Mouse (Mus musculus) midbrain, embryonic 12.5 days (tissue): ENCODE data around the gene Csrp3. TPM values are rescaled to one million over a fixed set of nuclear protein-coding genes. Genes with fewer than 3 reads are reported as not detected.

Experiments used
- ATAC-seq: fragments of 200-750 bp; cut with Nextera tagmentation; 2 replicates; pipeline ENCODE4 v1.8.0; 2017; ENCODE audit warnings: low read depth, moderate TSS enrichment, moderate library complexity; ENCODE audit not compliant: low FRiP score
- H3K27ac ChIP-seq: fragments of 300-500 bp; sonication (generic); replicated peaks from 2 replicates; pipeline ENCODE4 v1.5.1; 2016; ENCODE audit warnings: mild to moderate bottlenecking
- H3K27me3 ChIP-seq: fragments of 300-500 bp; sonication (generic); 2 replicates; pipeline ENCODE4 v1.6.1; 2016; ENCODE audit warnings: mild to moderate bottlenecking
- H3K36me3 ChIP-seq: fragments of 300-500 bp; sonication (generic); 2 replicates; pipeline ENCODE4 v1.6.1; 2016
- H3K4me1 ChIP-seq: fragments of 300-500 bp; sonication (generic); 2 replicates; pipeline ENCODE4 v1.6.1; 2016
- H3K4me2 ChIP-seq: fragments of 300-500 bp; sonication (generic); replicated peaks from 2 replicates; pipeline ENCODE4 v1.6.1; 2016; ENCODE audit warnings: mild to moderate bottlenecking, moderate library complexity
- H3K4me3 ChIP-seq: fragments of 300-500 bp; sonication (generic); 2 replicates; pipeline ENCODE4 v1.5.1; 2016; ENCODE audit warnings: mild to moderate bottlenecking
- H3K9ac ChIP-seq: fragments of 300-500 bp; sonication (generic); replicated peaks from 2 replicates; pipeline ENCODE4 v1.6.1; 2016; ENCODE audit warnings: mild to moderate bottlenecking, moderate library complexity
- H3K9me3 ChIP-seq: fragments of 300-500 bp; sonication (generic); 2 replicates; pipeline ENCODE4 v1.6.1; 2016; ENCODE audit warnings: mild to moderate bottlenecking
- WGBS: fragments of 180-500 bp; shearing (Covaris S2); methylation state at CpG from one replicate; pipeline ENCODE4 v1.1.7; 2016; 5-methylcytosine and 5-hydroxymethylcytosine counted together
- polyA plus RNA-seq: library from polyadenylated mRNA; unstranded; fragments of >200 nt; fragmentation: Nextera tagmentation; extraction: Ambion mirVana; gene quantifications from 2 replicates; pipeline ENCODE4 v1.2.1, GENCODE M21; 2016

Csrp3 gene
- polyA plus RNA-seq, 1 experiment from 2014 or later, result 0.56 TPM

GRCm38 (mm10) chr7:48864199-48864598, 16.4 kb upstream of the Csrp3 start:
- Histone ChIP-seq H3K27me3 (no peaks in the 10 kb centered on the region), H3K9ac (no peak overlapping the region), H3K27ac (no peak overlapping the region), H3K4me1 (no peaks in the 10 kb centered on the region), H3K9me3 (no peaks in the 10 kb centered on the region), H3K4me2 (no peak overlapping the region), H3K36me3 (peaks cover 34% of the 10 kb centered on the region), H3K4me3 (no peak overlapping the region)
- no peak for ATAC-seq

GRCm38 (mm10) chr7:48861796-48862195, 14.0 kb upstream of the Csrp3 start:
- no peak overlapping the region for H3K27ac ChIP-seq
- no peaks in the 10 kb centered on the region for H3K9me3 ChIP-seq
- H3K4me3 ChIP-seq, result no peak overlapping the region
- H3K27me3 ChIP-seq, result no peaks in the 10 kb centered on the region
- no peak overlapping the region for H3K4me2 ChIP-seq
- 94% methylated on average over 4 of the region's 4 CpGs for WGBS
- peaks cover 20% of the 10 kb centered on the region for H3K36me3 ChIP-seq
- H3K9ac ChIP-seq, result no peak overlapping the region
- no peak for ATAC-seq
- H3K4me1 ChIP-seq, result no peaks in the 10 kb centered on the region

DNA sequence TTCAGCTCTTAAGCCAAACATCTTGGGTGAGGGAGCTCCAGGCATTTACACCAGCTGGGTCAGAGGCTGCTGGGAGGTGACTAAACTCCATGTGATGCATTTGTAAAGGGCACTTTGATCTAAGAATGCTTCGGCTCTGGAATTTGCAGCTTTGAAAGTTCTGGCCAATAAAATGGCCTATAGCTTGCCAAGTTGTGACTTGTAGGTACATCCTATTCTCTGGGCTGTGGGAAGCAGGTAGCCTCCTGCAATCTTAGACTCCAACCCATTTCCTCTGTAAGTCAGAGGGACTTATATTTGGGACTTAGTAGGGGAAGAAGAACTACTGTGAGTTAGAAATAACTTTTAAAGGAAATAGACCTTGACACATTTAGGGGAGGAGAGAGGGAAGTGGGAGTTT, 13.1 kb upstream of the Csrp3 start:
- H3K9me3 ChIP-seq, result no peaks in the 10 kb centered on the region
- no peak overlapping the region for H3K4me3 ChIP-seq
- no peak overlapping the region for H3K27ac ChIP-seq
- no peaks in the 10 kb centered on the region for H3K27me3 ChIP-seq
- H3K4me1 ChIP-seq, result no peaks in the 10 kb centered on the region
- H3K9ac ChIP-seq, result no peak overlapping the region
- no peak overlapping the region for H3K4me2 ChIP-seq
- ATAC-seq, result no peak
- peaks cover 14% of the 10 kb centered on the region; the same call in 1 of the 2 replicates for H3K36me3 ChIP-seq
- 71% methylated on average over 1 of the region's 1 CpGs for WGBS

GRCm38 (mm10) chr7:48859362-48859761, 11.5 kb upstream of the Csrp3 start:
- H3K36me3 ChIP-seq, result peaks cover 3% of the 10 kb centered on the region; the same call in 1 of the 2 replicates
- ATAC-seq, result no peak

GRCm38 (mm10) chr7:48858257-48858656, 10.4 kb upstream of the Csrp3 start:
- 77% methylated on average over 1 of the region's 1 CpGs for WGBS
- H3K27me3 ChIP-seq, result no peaks in the 10 kb centered on the region
- H3K4me3 ChIP-seq, result no peak overlapping the region

More at GRCm38 (mm10) chr7:48859362-48859761, 11.5 kb upstream of the Csrp3 start:
- Histone ChIP-seq H3K4me2 (no peak overlapping the region), H3K4me1 (no peaks in the 10 kb centered on the region), H3K9me3 (no peaks in the 10 kb centered on the region), H3K9ac (no peak overlapping the region), H3K27ac (no peak overlapping the region), H3K4me3 (no peak overlapping the region), H3K27me3 (no peaks in the 10 kb centered on the region)
- WGBS, result 91% methylated on average over 4 of the region's 4 CpGs

GRCm38 (mm10) chr7:48855461-48855860, 7.6 kb upstream of the Csrp3 start:
- H3K9me3 ChIP-seq, result no peaks in the 10 kb centered on the region
- no peak overlapping the region for H3K9ac ChIP-seq
- 0 out of 2 replicates have a peak, but pooled peaks cover 3% of the 10 kb centered on the region for H3K27me3 ChIP-seq
- H3K4me1 ChIP-seq, result no peaks in the 10 kb centered on the region
- 97% methylated on average over 3 of the region's 3 CpGs for WGBS
- H3K4me3 ChIP-seq, result no peak overlapping the region
- H3K27ac ChIP-seq, result no peak overlapping the region
- H3K4me2 ChIP-seq, result no peak overlapping the region
- ATAC-seq, result no peak
- H3K36me3 ChIP-seq, result no peaks in the 10 kb centered on the region

More at GRCm38 (mm10) chr7:48858257-48858656, 10.4 kb upstream of the Csrp3 start:
- no peaks in the 10 kb centered on the region for H3K36me3 ChIP-seq
- H3K4me2 ChIP-seq, result no peak overlapping the region
- no peak overlapping the region for H3K9ac ChIP-seq
- H3K27ac ChIP-seq, result no peak overlapping the region
- H3K9me3 ChIP-seq, result no peaks in the 10 kb centered on the region
- ATAC-seq, result no peak
- H3K4me1 ChIP-seq, result no peaks in the 10 kb centered on the region

GRCm38 (mm10) chr7:48853496-48853895, 5.7 kb upstream of the Csrp3 start:
- Histone ChIP-seq H3K27ac (no peak overlapping the region), H3K27me3 (0 out of 2 replicates have a peak, but pooled peaks cover 3% of the 10 kb centered on the region), H3K4me2 (no peak overlapping the region), H3K36me3 (no peaks in the 10 kb centered on the region), H3K4me3 (no peak overlapping the region), H3K9ac (no peak overlapping the region), H3K9me3 (no peaks in the 10 kb centered on the region), H3K4me1 (no peaks in the 10 kb centered on the region)
- 92% methylated on average over 13 of the region's 13 CpGs for WGBS
- no peak for ATAC-seq

- WGBS, result 47% methylated on average over 6 of the region's 6 CpGs
- H3K27me3 ChIP-seq, result peaks cover 6% of the 10 kb centered on the region
- H3K9me3 ChIP-seq, result no peaks in the 10 kb centered on the region
- no peak overlapping the region for H3K4me3 ChIP-seq
- no peak for ATAC-seq
- peaks cover 7% of the 10 kb centered on the region; the same call in 1 of the 2 replicates for H3K4me1 ChIP-seq
- H3K27ac ChIP-seq, result no peak overlapping the region
- H3K36me3 ChIP-seq, result no peaks in the 10 kb centered on the region
- no peak overlapping the region for H3K4me2 ChIP-seq
- H3K9ac ChIP-seq, result no peak overlapping the region
Measured at GRCm38 (mm10) chr7:48851529-48852104, 3.8 kb upstream of the Csrp3 start.

DNA sequence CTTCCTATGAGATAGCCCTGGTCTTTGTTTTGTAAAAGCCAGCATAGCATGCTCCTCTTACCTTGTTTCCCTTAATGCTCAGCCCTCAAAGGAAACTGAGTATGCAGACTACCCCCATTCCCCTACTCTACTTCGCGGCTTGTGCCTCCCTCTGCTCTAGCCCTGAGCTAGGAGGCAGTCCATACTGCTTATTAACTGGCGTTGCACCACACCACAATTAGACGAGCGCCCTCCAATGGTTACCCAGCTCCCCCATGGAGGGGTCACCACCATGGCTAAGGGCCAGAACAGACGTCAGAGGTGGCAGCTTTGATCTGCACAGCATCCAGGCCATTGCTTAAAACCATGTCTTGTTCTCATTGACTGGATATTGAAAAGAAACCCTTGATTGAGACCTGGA, 1.1 kb downstream of the Csrp3 start:
- H3K36me3 ChIP-seq, result no peaks in the 10 kb centered on the region
- H3K27me3 ChIP-seq, result peaks cover 49% of the 10 kb centered on the region
- no peak overlapping the region for H3K9ac ChIP-seq
- no peaks in the 10 kb centered on the region for H3K9me3 ChIP-seq
- H3K27ac ChIP-seq, result no peak overlapping the region
- peaks cover 7% of the 10 kb centered on the region; the same call in 1 of the 2 replicates for H3K4me1 ChIP-seq
- 62% methylated on average over 6 of the region's 6 CpGs for WGBS
- no peak overlapping the region for H3K4me3 ChIP-seq
- ATAC-seq, result no peak
- no peak overlapping the region for H3K4me2 ChIP-seq

DNA sequence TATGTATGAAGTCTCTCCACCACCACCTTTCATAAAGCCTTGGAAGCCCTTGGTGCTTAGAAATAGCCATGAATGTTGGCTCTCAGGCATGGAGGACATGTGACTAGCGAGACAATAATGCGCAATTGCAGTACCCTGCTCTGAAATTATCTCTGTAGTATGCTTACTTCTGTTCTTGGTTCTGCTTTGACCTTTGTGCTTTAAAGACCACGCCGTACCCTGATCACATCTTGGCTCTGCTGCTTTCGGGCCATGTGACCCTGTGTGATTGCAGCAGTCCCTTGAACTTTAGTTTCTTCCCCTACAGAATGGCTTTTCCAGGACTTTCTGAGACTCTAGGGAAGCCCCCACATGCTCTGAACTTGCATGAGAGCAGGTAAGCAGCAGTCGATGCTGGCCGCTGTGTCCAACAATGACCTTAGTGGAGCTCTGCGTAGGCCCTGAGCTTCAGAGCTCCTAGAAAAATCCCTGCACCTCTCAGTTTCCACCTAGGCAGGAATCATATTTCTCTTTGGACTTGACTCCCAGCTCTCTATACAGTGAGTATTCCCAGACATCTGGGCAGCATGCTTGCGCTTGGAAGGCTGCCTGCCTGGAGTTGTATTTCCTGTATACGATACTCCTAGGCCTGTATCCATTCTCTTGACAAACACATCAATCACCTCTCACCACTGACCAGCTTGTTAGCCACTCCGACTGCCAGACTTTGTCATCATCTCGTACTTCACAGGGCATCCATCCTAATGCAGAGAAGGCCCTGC, 2.4 kb downstream of the Csrp3 start:
- Histone ChIP-seq H3K9me3 (no peaks in the 10 kb centered on the region), H3K4me2 (no peak overlapping the region), H3K27me3 (peaks cover 56% of the 10 kb centered on the region), H3K4me3 (no peak overlapping the region), H3K9ac (no peak overlapping the region), H3K27ac (no peak overlapping the region), H3K36me3 (no peaks in the 10 kb centered on the region), H3K4me1 (peaks cover 7% of the 10 kb centered on the region; the same call in 1 of the 2 replicates)
- ATAC-seq, result no peak
- 92% methylated on average over 12 of the region's 12 CpGs for WGBS

GRCm38 (mm10) chr7:48843541-48843940, 4.3 kb downstream of the Csrp3 start:
- Histone ChIP-seq H3K4me1 (peaks cover 7% of the 10 kb centered on the region; the same call in 1 of the 2 replicates), H3K4me3 (no peak overlapping the region), H3K9ac (no peak overlapping the region), H3K36me3 (no peaks in the 10 kb centered on the region), H3K9me3 (no peaks in the 10 kb centered on the region), H3K27ac (no peak overlapping the region), H3K27me3 (peaks cover 74% of the 10 kb centered on the region), H3K4me2 (no peak overlapping the region)
- 90% methylated on average over 5 of the region's 5 CpGs for WGBS
- no peak for ATAC-seq

GRCm38 (mm10) chr7:48842353-48842752, 5.5 kb downstream of the Csrp3 start:
- Histone ChIP-seq H3K9me3 (no peaks in the 10 kb centered on the region), H3K4me2 (no peak overlapping the region), H3K9ac (no peak overlapping the region), H3K27ac (no peak overlapping the region), H3K27me3 (peaks cover 82% of the 10 kb centered on the region), H3K4me1 (no peaks in the 10 kb centered on the region), H3K36me3 (no peaks in the 10 kb centered on the region), H3K4me3 (no peak overlapping the region)
- WGBS, result 72% methylated on average over 3 of the region's 3 CpGs
- ATAC-seq, result no peak
